Mouse (Mus musculus) bone marrow macrophage, adult 2 months (primary cell): ENCODE data around the gene Umad1.

Source experiments
- CTCF ChIP-seq: IDR thresholded peaks from 2 replicates; pipeline ENCODE4 v1.5.1; 2012; ENCODE audit warnings: low read depth, mild to moderate bottlenecking, low read length, moderate library complexity
- POLR2A ChIP-seq: IDR thresholded peaks from 2 replicates; pipeline ENCODE4 v1.6.1; 2012; ENCODE audit warnings: mild to moderate bottlenecking, low read depth, low read length, borderline replicate concordance

DNA sequence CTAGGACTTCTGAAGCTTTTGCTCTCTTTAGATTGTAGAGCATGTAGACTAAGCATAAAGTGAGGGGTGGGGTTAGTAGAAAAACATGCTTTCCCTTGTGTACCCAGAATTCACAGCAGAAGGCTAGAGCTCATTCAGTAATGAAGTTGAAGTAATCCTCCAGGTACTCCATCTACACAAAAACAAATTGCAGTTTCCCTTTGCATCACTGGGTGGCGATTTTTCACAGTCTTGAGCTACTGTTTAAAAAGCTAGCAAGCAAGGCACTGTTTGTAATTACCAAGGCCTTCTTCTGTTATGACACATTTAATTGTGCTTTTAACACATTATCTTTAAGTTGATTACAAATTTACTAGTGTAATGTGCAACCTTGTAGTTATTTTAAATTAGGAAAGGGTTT lies 16.0 kb downstream of the Umad1 start:
- no peak for TF ChIP-seq CTCF
- TF ChIP-seq POLR2A, result no peak
